Mouse (Mus musculus): ENCODE results near the gene Jtb.

Jtb gene

GRCm38 (mm10) chr3:90231507-90232333 lies at the start of gene Jtb:
Jtb (plus strand) TSS chr3:90231597.
- peak; percentile 93 for DNase-seq (ENCODE audit: low spot score)

- DNase-seq (ENCODE audit: low spot score) = no peak
Measured at GRCm38 (mm10) chr3:90183581-90183980, 47.8 kb upstream of the Jtb start.

- DNase-seq (ENCODE audit: low spot score) = no peak
Measured at GRCm38 (mm10) chr3:90190859-90191510, 40.4 kb upstream of the Jtb start.

- DNase-seq (ENCODE audit: low spot score) = no peak
Measured at GRCm38 (mm10) chr3:90194759-90195158, 36.6 kb upstream of the Jtb start.

- no peak for DNase-seq (ENCODE audit: low spot score)
Measured at GRCm38 (mm10) chr3:90195644-90196043, 35.8 kb upstream of the Jtb start.

- DNase-seq (ENCODE audit: low spot score) = no peak
Measured at GRCm38 (mm10) chr3:90197548-90197947, 33.8 kb upstream of the Jtb start.

GRCm38 (mm10) chr3:90202884-90203283 lies 28.5 kb upstream of the Jtb start:
- DNase-seq (ENCODE audit: low spot score) = no peak

DNA sequence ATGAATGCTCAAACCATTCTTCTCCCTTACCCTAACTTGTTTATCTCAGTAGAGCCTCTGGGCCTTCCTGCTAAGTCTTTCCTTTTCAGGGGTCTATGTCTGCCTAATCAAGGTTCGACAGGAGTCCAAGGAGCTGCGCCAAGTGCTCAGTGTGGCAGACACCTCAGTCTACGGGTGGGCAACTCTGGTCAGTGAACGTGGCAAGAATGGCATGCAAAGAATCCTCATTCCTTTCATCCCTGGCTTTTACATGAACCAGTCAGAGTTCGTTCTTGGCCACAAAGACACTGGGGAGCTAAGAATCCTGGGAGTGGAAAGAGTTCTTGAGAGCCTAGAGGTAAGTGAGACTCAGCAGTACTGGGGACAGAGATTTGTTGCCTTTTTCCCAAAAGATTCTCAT lies 27.8 kb upstream of the Jtb start:
- no peak for DNase-seq (ENCODE audit: low spot score)

GRCm38 (mm10) chr3:90204582-90204981 lies 26.8 kb upstream of the Jtb start:
- no peak for DNase-seq (ENCODE audit: low spot score)

DNA sequence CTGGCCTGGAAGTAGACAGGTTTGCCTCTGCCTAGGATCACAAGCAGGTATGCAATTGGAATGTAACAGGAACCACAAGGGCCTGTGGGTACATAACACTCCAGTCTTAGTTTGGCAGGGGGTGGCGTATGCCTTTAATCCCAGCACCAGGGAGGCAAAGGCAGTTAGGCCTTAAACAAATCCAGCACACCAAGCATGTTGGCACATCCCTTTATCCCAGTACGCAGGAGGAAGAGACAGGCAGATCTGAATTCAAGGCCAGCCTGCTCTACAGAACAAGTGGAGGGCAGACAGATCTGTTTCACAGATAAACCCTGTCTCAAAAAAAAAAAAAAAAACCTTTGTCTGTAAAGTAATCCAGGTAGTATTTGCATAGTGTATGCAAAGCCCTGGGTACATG lies 22.7 kb upstream of the Jtb start:
- DNase-seq (ENCODE audit: low spot score) = no peak

DNA sequence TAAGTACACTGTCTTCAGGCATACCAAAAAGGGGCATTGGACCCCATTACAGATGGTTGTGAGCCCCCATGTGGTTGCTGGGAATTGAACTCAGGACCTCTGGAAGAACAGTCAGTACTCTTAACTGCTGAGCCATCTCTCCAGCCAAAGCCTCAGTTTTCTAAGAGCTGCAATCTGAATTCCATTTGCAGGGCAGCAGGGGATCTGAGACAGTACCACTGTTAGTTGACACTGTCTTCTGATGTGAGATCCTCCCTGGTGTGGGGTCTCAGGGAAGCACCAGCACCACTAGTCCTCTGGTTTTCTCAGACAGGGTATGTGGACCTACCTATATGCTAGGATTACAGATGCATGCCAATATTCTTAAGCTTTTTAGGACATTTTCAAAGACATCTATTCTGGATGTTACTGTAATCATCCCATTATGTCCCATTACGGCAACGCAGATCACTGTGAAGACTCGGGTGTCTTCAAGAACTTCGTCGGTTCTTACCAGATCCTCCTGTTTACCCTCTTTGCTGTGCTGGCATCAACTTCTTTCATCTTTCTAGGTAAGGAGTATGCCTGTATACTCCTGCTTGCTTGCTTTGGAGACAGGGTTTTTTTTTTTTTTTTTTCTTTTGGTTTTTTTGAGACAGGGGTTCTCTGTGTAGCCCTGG lies 21.4 kb upstream of the Jtb start:
- DNase-seq (ENCODE audit: low spot score) = no peak

GRCm38 (mm10) chr3:90211475-90212398 lies 19.7 kb upstream of the Jtb start:
- no peak for DNase-seq (ENCODE audit: low spot score)

DNA sequence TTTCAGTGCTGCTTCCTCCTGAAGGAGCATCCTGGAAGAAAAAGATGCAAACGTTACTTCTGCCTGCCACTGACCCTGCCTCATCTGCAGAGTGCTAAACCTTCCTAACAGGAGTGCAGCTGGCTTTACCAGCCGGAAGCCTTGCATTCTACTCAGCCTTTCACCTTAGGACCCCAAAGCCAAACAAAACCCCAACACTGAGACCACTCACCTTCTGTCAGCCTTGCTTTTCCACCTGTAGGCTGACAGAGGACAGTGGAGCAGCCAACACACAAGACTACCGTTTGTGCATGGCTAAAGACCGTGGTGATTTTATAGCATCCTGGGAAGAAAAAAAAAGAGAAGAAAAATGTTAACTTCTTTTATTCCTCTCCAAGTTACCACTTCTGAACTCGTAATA lies 18.7 kb upstream of the Jtb start:
- DNase-seq (ENCODE audit: low spot score) = no peak

DNA sequence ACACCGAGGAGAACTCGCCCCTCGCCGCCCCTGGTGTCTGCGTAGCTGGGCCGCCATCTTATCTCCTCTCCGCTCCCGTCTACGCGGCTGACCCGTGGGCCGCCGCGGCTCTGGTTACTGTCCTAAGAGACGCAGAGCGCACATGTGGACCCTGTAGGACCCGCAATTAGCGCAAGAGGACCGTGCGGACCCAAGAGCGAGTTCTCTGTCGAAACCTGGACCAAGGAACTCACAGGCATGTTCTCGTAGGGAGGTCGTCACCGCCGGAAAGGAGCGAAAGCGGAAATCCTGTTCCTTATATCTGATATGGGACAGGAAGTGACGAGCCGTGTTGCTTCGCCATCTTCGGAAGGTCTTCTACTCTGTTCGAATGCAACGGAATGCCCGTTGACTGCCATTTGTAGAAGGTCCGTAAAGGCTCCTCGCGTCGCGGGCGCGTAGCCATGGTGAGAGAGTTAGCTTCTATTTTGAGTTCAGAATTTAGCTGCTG lies 18.0 kb upstream of the Jtb start, which contains the start of the genes Rps27 and Rab13:
Rps27 (minus strand) TSS at position 275 of the 490 bp plus-strand sequence.
Rab13 (plus strand) TSS at position 319 of the 490 bp plus-strand sequence.
- DNase-seq (ENCODE audit: low spot score) = peak; percentile 91

DNA sequence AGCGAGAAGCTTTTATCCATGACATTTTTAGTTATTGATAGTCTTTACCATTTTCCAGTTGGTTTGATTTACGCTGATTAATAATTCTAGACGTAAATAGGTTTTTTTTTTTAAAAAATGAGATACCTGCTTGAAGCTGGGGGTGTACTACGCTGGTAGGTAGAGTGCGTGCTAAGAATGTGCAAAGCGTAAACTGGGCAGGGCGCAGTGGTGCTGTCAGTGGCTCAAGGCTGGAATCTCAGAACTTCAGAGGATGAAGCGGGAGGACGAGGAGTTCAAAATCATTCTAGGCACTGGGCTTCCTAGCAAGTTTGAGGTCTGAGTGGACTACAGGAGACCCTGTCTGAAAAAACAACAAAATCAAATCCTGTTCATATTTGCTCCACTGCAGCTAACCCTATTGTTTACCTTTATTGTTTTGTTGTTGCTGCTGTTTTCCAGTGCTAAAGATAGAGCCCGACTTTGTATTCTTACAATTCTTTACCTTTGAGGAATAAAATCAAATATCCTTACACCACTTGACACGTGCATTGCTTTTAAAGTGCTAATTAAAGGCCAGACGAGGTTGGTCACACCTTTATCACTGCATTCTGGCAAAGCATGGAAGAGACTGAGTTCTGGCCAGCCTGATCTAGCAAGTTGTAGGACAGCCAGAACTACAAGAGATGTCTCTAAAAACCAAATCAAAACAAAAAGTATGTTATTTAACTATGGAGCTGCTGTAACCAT lies 17.3 kb upstream of the Jtb start:
- DNase-seq (ENCODE audit: low spot score) = no peak

GRCm38 (mm10) chr3:90215825-90216380 lies 15.5 kb upstream of the Jtb start:
- DNase-seq (ENCODE audit: low spot score) = no peak

- DNase-seq (ENCODE audit: low spot score) = no peak
Measured at GRCm38 (mm10) chr3:90220088-90220487, 11.3 kb upstream of the Jtb start.

DNA sequence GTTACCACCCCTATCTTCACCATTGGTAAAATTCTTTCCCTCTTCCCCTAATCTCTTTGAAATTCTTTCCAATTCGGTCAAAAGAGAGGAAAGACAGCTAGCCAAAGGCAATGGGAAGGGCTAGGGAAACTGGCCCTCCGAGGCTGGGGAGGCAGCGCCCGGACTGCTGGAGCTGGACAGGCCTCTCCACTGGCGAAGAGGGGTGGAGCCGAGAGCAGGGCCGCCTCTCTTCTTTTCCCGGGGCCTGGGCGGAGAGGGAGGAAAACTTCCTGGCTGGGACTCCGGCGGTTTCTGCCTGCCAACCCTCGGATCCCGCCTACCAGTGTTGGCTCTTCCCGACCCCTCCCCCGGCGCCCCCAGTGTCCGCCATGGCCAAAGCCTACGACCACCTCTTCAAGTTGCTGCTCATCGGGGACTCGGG lies 10.9 kb upstream of the Jtb start:
- peak; percentile 74 for DNase-seq (ENCODE audit: low spot score)

GRCm38 (mm10) chr3:90221123-90221522 lies 10.3 kb upstream of the Jtb start:
- no peak for DNase-seq (ENCODE audit: low spot score)

- DNase-seq (ENCODE audit: low spot score) = no peak
Measured at GRCm38 (mm10) chr3:90222455-90222854, 8.9 kb upstream of the Jtb start.

- DNase-seq (ENCODE audit: low spot score) = no peak
Measured at GRCm38 (mm10) chr3:90222941-90223340, 8.5 kb upstream of the Jtb start.
